Mouse (Mus musculus) cerebellum, postnatal 14 days (tissue): ENCODE results near the gene Psmc6.

ENCODE experiments used
- DNase-seq, 2 experiments: peaks; one replicate each; pipeline ENCODE4 v3.0.0; 2021; ENCODE audit warnings: mixed read lengths in 2 of 2

Psmc6 gene

DNA sequence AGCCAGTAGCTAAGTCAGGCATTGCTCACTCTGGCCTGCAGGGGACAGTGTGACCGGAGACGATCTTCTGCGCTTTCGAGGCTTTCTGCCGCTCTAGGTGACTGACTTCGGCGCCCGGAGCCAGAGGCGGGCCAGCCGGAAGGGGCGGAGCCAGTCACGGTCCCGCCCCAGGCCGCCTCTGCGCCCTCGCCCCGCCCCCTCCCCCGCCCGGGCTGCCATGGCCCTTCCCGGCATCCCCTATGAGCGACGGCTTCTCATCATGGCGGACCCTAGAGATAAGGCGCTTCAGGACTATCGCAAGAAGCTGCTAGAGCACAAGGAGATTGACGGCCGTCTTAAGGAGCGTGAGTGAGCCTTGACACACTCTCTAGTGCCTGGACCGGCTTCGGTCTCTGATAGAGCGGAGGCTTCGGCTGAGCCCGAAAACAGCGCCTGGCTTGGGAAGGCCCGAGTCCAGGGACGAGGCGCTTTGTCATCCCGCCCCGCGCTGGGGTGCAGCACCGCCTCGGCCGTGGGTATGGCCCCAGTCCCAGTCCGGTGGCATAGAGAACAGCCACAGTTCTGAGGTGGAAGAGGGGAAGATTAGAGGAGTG is at the start of gene Psmc6:
Gene Psmc6 (plus strand): TSS at position 200 of the 593 bp plus-strand sequence.
- peak; percentile 94 to 96 for DNase-seq

DNA sequence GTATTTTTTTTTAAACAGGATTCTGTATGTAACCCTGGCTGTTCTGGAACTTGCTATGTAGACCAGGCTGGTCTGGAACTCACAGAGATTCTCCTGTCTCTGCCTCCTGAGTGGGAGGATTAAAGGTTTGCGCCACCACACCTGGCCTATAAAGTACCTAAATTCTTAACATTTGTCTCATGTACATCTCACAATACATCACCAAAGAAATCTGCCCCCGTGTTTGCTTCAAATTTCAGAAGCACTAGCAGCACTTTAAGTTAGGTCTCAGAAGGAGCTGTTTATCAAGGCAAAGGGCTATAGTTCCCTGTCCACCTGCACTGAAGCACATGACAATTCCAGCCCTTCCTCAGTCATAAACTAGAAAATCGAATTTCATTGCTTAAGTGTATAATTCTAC is 47.5 kb upstream of the Psmc6 start:
- DNase-seq = no peak

DNA sequence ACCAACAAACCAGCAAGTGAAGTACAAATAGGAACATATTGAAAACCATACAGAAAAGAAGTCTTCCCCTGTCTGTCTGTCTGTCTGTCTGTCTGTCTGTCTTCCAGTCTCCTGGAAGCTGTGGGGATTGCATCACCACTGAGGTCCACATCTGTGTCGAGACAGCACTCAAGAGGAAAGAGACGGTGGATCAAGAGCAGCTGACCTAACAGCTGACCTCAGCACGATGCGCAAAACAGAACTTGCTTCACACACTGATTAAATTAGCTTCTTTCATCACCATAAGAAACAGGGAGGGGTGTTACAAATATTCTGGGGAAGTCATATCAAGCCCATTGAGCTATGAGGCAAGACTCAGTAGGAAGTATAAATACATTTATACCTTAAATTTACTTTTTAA is 38.0 kb upstream of the Psmc6 start:
- DNase-seq = no peak

DNA sequence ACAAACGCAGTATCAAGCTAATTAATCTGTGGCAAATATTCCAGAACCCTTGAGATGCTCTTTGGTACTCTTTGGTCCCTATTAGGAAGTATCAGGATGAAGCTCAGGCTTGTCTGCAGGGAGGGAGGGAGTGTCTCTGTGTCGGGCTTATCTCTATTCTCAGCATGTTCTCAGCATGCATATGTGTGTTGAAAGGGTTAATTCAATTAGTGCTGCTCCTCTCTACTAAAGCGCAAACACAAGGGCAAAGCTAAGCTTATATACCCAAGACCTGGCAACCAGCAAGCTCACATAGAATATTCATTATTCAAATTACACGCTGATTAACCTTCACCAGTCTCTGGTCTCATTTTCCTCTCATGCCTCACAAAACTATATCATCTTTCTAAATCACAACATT is 25.6 kb upstream of the Psmc6 start:
- DNase-seq = no peak

DNA sequence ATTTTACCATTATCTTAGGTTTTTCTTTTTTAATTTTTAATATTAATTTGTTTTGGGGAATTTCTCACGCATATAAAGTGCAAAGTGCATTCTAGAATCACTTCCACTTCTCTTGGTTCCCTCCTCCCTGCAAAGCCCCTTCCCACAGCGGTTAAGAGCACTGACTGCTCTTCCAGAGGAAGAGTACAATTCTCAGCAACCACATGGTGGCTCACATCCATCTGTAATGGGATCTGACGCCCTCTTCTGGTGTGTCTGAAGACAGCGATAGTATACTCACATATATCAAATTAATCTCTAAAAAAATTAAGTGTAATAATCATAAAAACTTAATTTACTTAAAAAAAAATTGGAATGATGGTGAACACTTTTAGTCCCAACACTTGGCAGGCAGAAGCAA is 25.2 kb upstream of the Psmc6 start:
- no peak for DNase-seq

DNA sequence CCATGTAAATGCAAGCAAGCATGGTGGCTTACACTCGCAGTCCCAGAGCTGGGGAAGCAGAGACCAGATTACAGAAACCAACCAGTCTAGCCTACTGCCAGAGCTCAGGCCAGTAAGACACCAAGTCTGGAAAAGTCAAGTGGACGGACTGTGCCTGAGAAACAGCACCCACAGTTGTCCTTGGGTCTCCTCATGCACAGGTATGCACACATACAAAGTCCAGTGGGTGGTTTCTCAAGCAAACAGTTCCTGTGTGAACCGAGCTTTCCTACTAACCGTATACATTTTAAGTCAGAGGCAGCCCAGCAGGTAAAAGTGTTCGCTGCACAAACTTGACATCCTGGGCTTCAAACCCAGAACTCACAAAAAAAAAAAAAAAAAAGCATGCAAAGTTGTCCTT is 23.7 kb upstream of the Psmc6 start:
- DNase-seq = no peak

DNA sequence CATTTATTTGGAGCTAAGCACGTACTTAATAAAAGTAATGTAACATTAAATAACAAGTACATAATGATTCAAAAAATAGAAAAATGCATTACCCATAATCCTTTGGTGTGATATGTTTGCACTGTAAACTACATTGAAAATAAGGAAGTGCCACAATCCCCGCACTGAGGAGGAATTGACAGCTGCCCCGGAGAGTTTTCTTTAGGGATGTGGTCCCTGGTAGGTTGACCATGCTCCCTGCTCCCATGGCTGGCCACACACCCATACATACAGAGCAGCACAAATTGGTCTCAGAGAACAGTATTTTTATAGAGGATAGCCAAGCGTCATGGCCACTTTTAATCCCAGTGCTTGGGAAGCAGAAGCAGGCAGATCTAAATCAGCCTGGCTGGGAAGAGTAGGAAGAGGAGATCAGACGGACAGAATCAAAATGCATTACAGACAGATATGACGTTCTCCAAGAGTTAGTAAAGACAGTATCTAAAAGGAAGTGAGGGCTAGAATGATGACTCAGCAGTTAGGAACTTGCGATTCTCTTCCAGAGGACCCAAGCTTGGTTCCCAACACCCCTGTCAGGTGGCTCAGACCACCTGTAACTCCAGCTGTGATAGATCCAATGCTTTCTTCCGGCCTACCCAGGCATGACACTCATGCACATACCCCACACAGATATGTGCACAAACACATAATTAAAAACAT is 21.8 kb upstream of the Psmc6 start:
- no peak for DNase-seq

DNA sequence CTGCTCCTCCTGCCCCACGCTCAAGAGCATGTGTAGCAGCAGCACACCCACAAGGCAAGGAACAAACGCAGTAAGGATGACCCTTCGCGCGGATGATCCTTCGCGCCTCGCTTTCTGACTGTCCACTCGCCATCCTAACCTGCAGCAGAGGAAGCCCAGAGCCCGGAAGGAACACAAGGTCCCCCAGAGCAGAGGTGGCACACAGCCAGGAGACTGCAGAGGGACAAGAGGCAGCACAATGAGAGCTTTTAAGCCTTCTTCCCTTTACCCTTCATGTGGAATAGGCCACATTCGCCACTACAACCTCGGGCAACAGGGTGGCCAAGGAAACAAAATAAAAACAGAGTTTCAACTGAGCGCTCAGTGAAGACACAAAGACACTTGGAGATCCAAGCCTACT is 19.9 kb upstream of the Psmc6 start:
- peak; percentile 45 to 60 for DNase-seq

DNA sequence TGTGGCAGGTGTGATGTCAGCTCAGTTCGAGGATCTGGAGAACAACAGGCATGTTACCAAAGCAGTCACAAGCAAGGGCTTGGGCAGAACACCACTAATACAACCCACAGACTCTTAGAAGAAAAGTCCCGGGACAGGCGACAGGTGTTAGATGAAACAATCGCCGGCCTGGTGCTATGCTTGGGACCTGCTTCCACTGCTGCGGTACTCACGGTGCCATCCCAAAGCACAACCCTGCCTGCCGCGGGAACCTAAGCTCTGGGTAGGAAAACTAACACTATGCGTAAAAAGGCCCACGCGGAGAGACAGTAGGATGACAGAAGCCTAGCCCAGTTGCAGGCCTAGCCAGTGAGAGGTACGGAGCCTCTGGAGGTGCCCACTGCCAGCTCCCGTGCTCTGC is 19.5 kb upstream of the Psmc6 start:
- no peak for DNase-seq

DNA sequence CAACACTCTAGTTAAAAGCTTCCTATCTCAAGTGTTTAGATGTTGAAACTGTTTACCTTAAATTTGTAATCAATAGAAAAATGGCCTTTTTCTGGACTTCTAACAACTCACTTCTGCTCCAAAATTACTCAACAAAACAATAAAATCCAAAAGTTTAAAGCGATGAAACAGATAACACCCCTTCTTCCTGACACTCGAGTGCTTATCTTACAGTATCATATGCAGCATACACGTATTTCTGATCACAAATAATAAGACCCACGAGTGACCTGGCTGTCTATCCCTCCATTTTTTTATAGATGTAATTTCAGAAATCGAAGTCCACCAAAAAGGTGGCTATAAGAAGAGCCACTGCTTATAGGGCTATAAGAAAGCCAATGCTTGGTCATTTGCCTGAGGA is 12.7 kb upstream of the Psmc6 start:
- DNase-seq = no peak

DNA sequence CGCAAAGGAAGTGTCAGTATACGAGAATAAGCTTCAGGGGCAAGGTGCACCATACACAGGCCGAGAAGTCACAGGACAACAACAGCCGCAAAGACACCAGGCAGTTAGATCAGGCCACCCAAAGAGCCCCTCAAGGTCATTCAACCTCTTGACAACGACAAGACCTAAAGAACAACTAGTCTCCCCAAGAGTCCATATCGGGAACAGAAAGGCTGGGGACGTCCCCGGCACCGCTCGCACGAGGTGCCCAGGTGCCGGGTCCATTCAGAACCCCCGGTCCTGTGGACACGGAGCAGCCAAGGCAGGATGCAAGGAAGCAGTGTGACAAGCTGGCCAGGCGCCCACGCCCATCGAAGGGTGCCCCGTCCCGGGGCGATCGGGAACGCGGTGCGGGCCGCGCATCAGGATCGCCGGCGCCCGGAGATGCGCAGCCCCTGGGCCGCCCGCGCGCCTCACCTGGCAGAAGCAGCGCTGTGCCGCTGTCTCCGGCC is 11.6 kb upstream of the Psmc6 start:
- peak in 1 of 2 experiments; percentile 72 for DNase-seq

DNA sequence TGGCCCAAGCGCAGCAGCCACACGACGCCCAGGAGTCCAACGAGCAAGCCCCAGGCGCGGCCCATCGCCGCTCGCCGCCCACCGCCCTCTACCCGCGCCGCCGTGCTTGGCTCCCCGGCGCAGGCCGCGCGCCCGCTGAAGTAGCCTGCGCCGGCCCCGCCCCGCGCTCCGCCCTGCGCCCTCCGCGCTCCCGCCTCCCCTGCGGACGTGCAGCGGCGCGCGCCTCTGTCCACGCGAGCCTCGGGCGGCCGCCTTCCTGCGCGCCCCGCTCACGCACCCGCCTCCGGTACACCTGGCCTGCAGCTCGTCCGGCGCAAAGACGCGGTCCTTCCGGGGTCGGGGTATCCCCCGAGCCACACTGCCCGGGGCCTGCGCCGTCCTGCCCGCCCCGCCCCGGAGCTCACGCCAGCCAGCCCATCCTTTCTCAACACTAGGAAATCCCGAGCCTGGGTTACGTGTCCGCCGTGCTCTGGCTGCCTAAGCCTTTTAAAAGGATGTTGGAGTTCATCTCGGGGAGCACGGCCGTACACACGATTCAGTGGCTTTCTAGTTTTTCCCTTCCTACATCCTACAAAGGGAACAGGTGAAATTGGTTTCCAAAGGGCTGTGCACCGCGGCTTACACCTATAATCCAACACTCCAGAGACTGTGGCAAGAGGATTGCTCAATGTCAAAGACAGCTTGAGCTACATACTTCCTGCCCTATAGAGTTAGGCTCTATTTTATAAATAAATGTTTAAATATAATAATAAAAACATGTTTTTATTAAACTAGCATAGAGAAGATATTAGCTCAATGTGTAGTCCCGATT is 11.0 kb upstream of the Psmc6 start, which contains the start of gene Ero1l:
Gene Ero1l (minus strand): TSS at position 346 of the 811 bp plus-strand sequence.
- peak; percentile 85 to 92 for DNase-seq

DNA sequence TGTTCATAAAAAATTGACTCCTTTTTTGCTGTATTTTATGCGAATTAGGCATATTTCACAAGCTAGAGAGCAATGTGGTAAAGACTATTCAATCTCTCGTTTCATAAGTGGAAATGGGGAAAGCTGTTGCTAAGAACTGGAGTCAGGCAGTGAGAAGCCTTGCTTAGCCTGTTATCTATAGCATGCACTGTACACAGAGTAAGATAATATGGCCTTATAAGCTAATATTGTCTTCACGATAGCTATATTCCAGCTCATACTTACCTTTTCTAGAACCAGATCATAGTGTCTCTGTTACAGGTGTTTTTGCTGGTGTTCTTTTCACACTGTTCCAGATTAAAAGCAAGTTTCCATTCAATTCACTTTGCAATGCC is 10.4 kb upstream of the Psmc6 start:
- DNase-seq = no peak

DNA sequence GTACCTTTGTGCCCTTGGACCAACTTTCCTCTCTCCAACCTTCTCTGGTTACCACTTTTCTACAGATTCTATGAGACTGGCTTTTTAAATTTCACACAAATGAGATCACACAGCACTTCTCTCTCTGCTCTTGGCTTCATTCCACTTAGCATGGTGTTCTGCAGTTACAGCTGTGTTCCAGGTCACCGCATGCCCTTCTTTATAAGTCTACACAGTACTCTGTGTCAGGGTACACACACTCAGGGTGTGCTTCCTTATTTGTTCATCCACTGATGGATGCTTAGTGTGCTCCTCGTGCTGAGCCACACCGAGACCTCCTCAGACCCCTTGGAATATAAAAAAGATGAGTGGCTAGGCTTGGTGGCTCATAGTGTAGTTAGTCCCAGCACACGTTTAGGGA is 9.5 kb upstream of the Psmc6 start:
- DNase-seq = no peak

DNA sequence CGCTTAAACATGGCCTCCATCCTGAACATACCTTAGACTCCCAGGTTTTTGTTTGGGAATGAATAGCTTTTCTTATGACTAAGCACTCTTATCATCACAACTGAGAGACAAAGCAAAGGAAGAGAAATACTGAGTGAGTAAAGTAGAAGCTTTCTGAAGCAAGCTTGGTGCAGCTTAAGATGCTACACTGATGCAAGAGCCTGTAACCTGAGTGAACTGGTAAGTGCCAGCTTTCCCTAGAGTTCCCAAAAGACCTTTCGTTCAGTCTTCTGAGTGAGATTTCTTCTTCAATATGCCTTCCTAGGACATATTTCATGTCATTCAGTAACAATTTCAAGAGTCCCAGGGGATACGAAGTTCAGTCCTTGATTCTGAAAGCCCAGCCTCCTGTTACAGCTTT is 8.5 kb upstream of the Psmc6 start:
- DNase-seq = no peak

DNA sequence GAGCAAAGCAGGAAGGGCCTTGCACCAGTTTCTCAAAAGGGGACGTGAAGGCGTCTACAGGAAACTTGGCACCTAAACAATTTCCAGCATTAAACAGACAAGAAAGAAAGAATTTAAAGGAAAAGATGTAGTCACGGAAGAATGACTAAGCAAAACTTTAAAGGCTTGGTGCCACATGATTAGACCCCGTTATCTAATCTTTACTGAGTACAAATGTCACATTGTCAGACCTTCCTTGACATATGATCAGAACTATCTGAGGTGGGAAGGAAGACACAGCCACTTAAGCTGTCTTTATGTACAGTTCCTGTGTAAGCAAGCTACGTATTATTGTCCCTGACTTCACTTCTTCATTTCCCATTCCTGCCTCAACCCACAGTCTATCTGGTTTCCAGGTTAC is 8.0 kb upstream of the Psmc6 start:
- DNase-seq = no peak

DNA sequence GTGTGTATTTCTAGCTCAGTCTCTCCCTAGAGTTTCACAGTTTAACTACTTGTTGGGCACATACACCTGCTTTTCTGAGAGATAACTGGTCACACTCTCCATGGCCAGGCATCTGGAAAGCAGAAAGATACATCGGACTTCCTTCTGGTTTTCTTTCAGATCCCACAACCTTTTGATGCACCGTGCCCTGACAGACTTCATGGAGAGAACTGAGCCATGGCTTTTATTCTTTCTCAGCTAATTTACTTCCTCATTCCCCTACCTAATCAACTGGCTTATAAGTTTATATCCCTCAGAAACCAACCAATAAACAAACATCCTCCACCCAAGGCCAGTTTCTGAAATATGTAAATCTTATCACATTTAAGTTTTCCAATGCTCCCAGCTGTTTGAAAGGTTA is 7.1 kb upstream of the Psmc6 start:
- DNase-seq = no peak

DNA sequence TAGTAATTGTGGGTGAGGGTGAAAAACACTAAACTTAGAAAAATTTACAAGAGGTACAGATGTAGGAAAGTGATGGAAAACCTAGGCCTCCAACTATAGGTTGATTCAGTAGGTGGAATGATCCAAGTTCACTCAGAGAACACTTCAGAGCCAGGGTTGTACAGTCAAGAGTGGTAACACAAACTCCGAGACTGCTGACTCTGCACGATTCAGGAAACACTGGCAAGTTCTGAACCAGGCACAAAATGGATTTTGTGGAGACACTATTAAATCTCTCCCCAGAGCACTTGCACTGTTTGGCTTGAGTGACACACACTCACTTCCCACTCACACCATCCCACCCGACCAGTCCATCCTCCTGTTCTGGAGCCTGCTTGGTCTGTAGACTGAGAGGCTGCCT is 6.3 kb upstream of the Psmc6 start:
- no peak for DNase-seq

DNA sequence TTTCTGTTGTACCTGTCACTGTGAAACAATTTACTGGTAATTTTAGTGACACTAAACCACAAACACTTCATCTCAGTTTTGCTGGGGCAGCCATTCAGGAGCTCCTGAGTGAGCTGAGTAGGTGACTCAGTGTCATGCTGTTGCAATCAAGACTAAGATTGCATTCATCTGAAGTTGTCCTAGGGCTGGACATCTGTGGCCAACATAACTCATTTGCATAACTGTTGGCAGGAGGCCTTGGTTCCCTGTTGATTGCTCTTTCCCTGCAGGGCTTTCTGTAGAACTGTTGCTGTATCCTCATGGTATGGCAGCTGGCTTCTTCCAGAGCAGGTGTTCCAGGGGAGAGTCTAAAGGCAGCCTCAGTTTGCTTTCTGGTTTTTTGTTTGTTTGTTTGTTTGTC is 4.1 kb upstream of the Psmc6 start:
- peak; percentile 25 to 47 for DNase-seq

DNA sequence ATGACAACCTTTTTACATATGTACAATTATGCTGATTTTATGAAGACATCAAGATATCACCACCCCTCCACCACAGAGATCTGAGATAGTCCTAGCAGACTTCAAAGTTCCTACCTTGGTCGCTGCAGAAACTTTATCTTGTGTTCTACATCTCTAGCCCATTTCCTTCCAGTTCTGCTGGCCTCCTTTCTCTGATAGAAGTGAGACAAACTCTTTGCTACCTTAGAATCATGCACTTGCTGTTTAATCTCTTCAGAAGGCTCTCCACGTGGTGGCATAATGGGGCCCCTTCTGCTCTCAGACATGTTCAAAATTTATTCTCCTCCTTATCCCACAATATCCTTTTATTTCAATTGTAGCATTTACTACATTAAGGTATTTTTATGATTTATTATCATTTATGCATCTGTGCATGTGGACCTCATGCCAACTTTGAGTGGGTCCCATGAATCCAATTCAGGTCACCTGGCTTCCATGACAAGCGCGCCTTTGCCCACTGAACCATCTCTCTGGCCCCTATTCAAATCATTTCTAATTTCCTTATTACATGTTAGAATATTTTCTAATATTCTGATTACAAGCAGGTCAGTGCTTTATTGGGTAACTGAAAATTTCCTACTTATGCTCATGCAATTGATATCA is 1.4 kb upstream of the Psmc6 start:
- DNase-seq = no peak

DNA sequence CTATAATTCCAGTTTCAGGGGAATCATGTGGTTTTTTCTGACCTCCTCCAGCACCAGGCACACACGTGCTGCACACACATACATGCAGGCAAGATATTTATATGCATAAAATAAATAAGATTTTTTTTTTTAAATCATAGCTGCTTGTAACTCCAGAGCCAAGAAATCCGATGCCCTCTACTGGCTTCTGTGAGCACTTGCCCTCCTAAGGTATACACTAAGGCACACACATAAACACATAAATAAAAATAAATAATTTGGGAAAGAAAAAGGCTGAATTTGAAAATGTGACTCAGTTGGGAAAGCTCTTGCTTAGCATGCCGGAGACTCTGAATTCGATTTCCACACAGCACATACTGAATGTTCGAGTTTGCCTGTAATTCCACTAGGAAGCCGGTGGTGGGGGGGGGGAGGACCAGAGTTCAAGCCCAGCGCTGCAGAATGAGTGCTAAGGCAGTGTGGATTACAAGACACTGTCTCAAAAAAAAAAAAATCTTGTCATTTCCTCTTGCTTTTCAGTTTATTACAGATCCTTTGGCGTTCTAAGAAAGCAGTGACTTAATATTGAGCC is 485 bp upstream of the Psmc6 start:
- DNase-seq = no peak

DNA sequence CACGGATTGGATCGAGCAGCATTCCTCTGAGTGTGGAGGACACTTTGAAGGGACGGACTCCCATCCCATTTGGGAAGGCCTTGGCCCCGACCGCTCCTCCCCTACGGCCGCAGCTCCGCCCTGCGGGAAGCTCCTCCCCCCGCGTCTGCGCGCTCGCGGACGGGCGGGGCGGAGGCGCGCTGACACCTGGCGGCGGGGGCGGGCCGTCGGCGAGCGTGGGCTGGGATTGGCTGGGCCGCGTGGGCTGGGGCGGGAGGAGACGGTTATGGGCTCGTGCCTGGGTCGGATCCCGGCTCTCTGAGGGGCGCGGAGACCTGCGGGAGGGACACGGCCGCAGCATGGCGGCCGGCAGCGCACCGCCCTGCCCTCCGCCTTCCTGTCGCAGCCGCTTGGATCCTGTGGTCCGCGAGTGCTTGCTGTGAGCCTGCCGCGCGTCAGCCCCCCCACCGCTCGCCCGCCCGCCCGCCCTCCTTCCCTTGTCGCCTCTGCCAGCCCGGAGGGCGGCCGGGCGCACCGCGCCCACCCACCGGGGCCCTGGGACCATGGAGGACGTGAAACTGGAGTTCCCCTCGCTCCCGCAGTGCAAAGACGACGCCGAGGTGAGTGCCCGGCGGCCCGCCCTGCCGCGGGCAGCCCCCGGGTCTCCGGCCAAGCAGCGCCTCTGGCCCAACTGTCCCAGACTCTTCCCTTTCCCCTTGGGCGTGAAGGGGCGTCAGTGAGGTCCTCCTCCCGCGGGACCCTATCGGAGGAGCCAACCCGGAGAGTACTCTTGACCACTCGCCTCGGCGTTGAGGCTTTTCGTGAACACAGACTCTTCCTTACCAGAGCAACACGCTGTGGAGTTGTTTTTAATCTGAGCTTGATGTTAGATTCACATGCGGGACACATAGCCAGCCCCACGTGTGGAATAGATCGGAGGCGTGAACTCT is 21.6 kb downstream of the Psmc6 start, which contains the start of gene Styx:
Gene Styx (plus strand): TSS at position 163 of the 929 bp plus-strand sequence.
- DNase-seq = peak; percentile 97
